Mouse (Mus musculus): ENCODE data around the gene Nes. TPM values are rescaled to one million over a fixed set of nuclear protein-coding genes. Genes with fewer than 3 reads are reported as not detected.

Gene Nes
- total RNA-seq, 1 experiment, result 29.4 TPM

- TF ChIP-seq HCFC1 (IDR thresholded peaks at IDR 0.05; ENCODE audit: borderline replicate concordance, insufficient read depth, low read length), result no peak
- TF ChIP-seq ZC3H11A (IDR thresholded peaks at IDR 0.05; ENCODE audit: borderline replicate concordance, low read depth, low read length), result peak; percentile 86
- TF ChIP-seq ZNF384 (IDR thresholded peaks at IDR 0.05; ENCODE audit: low read depth, low read length), result no peak
- TF ChIP-seq CHD2 (IDR thresholded peaks at IDR 0.05; ENCODE audit: low read depth, low read length), result no peak
- no peak for TF ChIP-seq MAFK (IDR thresholded peaks at IDR 0.05; ENCODE audit: insufficient read depth, low read depth, low read length)
- Histone ChIP-seq H3K36me3 (ENCODE audit: control insufficient read depth, insufficient read depth, low read length, poor library complexity, severe bottlenecking) (peaks cover 53% of the 10 kb centered on the region), H3K9me3 (ENCODE audit: control insufficient read depth, insufficient read depth, low read depth, low read length) (no peaks in the 10 kb centered on the region), H3K9ac (ENCODE audit: insufficient read depth, low read depth, low read length, poor library complexity, severe bottlenecking) (no peak overlapping the region), H3K4me3 (ENCODE audit: insufficient read depth in 1 of 2, low read depth in 1 of 2, low read length in 2 of 2, poor library complexity in 1 of 2, severe bottlenecking in 1 of 2) (no peak overlapping the region), H3K27ac (ENCODE audit: insufficient read depth, low read depth, low read length, poor library complexity, severe bottlenecking) (no peak overlapping the region), H3K4me1 (ENCODE audit: control insufficient read depth in 2 of 2, insufficient read depth in 2 of 2, low read length in 2 of 2, poor library complexity in 1 of 2) (peaks cover 2 to 9% of the 10 kb centered on the region in 2 experiments; a peak in 3 of 4 replicates)
- DNase-seq (ENCODE audit: low read depth, low spot score), result peak; percentile 71
- in situ Hi-C loops (cut with MboI; ENCODE audit: low sequenced_read_pairs in 2 of 2, unreplicated experiment in 2 of 2), result loop anchor here in 1 of 2 experiments (5.0 kb wide), 1 partner anchor 52 kb away; no protein-coding TSS in a partner anchor
Observed at GRCm38 (mm10) chr3:87935776-87936175, 35.1 kb upstream of the Nes start.

- TF ChIP-seq CHD2 (IDR thresholded peaks at IDR 0.05; ENCODE audit: low read depth, low read length), result no peak
- no peak for TF ChIP-seq MAFK (IDR thresholded peaks at IDR 0.05; ENCODE audit: insufficient read depth, low read depth, low read length)
- peaks cover 0 to 13% of the 10 kb centered on the region in 2 experiments; a peak in 2 of 4 replicates for H3K4me1 ChIP-seq (ENCODE audit: control insufficient read depth in 2 of 2, insufficient read depth in 2 of 2, low read length in 2 of 2, poor library complexity in 1 of 2)
- DNase-seq (ENCODE audit: low read depth, low spot score), result no peak
- no peak overlapping the region for H3K27ac ChIP-seq (ENCODE audit: insufficient read depth, low read depth, low read length, poor library complexity, severe bottlenecking)
- H3K4me3 ChIP-seq (ENCODE audit: insufficient read depth in 1 of 2, low read depth in 1 of 2, low read length in 2 of 2, poor library complexity in 1 of 2, severe bottlenecking in 1 of 2), result no peak overlapping the region
- H3K9me3 ChIP-seq (ENCODE audit: control insufficient read depth, insufficient read depth, low read depth, low read length), result no peaks in the 10 kb centered on the region
- peaks cover 48% of the 10 kb centered on the region for H3K36me3 ChIP-seq (ENCODE audit: control insufficient read depth, insufficient read depth, low read length, poor library complexity, severe bottlenecking)
- H3K9ac ChIP-seq (ENCODE audit: insufficient read depth, low read depth, low read length, poor library complexity, severe bottlenecking), result no peak overlapping the region
- in situ Hi-C loops (cut with MboI; ENCODE audit: low sequenced_read_pairs in 2 of 2, unreplicated experiment in 2 of 2), result no loop called here
Observed at GRCm38 (mm10) chr3:87940611-87941010, 30.3 kb upstream of the Nes start.

- Histone ChIP-seq H3K9ac (ENCODE audit: insufficient read depth, low read depth, low read length, poor library complexity, severe bottlenecking) (no peak overlapping the region), H3K4me1 (ENCODE audit: control insufficient read depth in 2 of 2, insufficient read depth in 2 of 2, low read length in 2 of 2, poor library complexity in 1 of 2) (peaks cover 3 to 25% of the 10 kb centered on the region in 2 experiments; a peak in 3 of 4 replicates), H3K27ac (ENCODE audit: insufficient read depth, low read depth, low read length, poor library complexity, severe bottlenecking) (no peak overlapping the region), H3K4me3 (ENCODE audit: insufficient read depth in 1 of 2, low read depth in 1 of 2, low read length in 2 of 2, poor library complexity in 1 of 2, severe bottlenecking in 1 of 2) (no peak overlapping the region), H3K9me3 (ENCODE audit: control insufficient read depth, insufficient read depth, low read depth, low read length) (no peaks in the 10 kb centered on the region), H3K36me3 (ENCODE audit: control insufficient read depth, insufficient read depth, low read length, poor library complexity, severe bottlenecking) (peaks cover 38% of the 10 kb centered on the region)
- no peak for DNase-seq (ENCODE audit: low read depth, low spot score)
- TF ChIP-seq CHD2 (IDR thresholded peaks at IDR 0.05; ENCODE audit: low read depth, low read length) (no peak), MAFK (IDR thresholded peaks at IDR 0.05; ENCODE audit: insufficient read depth, low read depth, low read length) (no peak), ZNF384 (IDR thresholded peaks at IDR 0.05; ENCODE audit: low read depth, low read length) (no peak), ZC3H11A (IDR thresholded peaks at IDR 0.05; ENCODE audit: borderline replicate concordance, low read depth, low read length) (no peak), HCFC1 (IDR thresholded peaks at IDR 0.05; ENCODE audit: borderline replicate concordance, insufficient read depth, low read length) (no peak)
- in situ Hi-C loops (cut with MboI; ENCODE audit: low sequenced_read_pairs in 2 of 2, unreplicated experiment in 2 of 2), result no loop called here
Observed at GRCm38 (mm10) chr3:87942471-87942870, 28.4 kb upstream of the Nes start.

- Histone ChIP-seq H3K9me3 (ENCODE audit: control insufficient read depth, insufficient read depth, low read depth, low read length) (no peaks in the 10 kb centered on the region), H3K27ac (ENCODE audit: insufficient read depth, low read depth, low read length, poor library complexity, severe bottlenecking) (no peak overlapping the region), H3K4me1 (ENCODE audit: control insufficient read depth in 2 of 2, insufficient read depth in 2 of 2, low read length in 2 of 2, poor library complexity in 1 of 2) (peaks cover 3 to 29% of the 10 kb centered on the region in 2 experiments; a peak in 3 of 4 replicates), H3K9ac (ENCODE audit: insufficient read depth, low read depth, low read length, poor library complexity, severe bottlenecking) (no peak overlapping the region), H3K36me3 (ENCODE audit: control insufficient read depth, insufficient read depth, low read length, poor library complexity, severe bottlenecking) (peaks cover 30% of the 10 kb centered on the region), H3K4me3 (ENCODE audit: insufficient read depth in 1 of 2, low read depth in 1 of 2, low read length in 2 of 2, poor library complexity in 1 of 2, severe bottlenecking in 1 of 2) (no peak overlapping the region)
- no peak for DNase-seq (ENCODE audit: low read depth, low spot score)
- in situ Hi-C loops (cut with MboI; ENCODE audit: low sequenced_read_pairs in 2 of 2, unreplicated experiment in 2 of 2), result no loop called here
- TF ChIP-seq ZC3H11A (IDR thresholded peaks at IDR 0.05; ENCODE audit: borderline replicate concordance, low read depth, low read length), result no peak
- TF ChIP-seq ZNF384 (IDR thresholded peaks at IDR 0.05; ENCODE audit: low read depth, low read length), result no peak
- TF ChIP-seq HCFC1 (IDR thresholded peaks at IDR 0.05; ENCODE audit: borderline replicate concordance, insufficient read depth, low read length), result no peak
- TF ChIP-seq CHD2 (IDR thresholded peaks at IDR 0.05; ENCODE audit: low read depth, low read length), result no peak
- TF ChIP-seq MAFK (IDR thresholded peaks at IDR 0.05; ENCODE audit: insufficient read depth, low read depth, low read length), result no peak
Observed at GRCm38 (mm10) chr3:87943586-87943985, 27.3 kb upstream of the Nes start.

All from ES-E14 (cell line).